Mouse (Mus musculus): ENCODE results near the gene Cartpt. TPM values are rescaled to one million over a fixed set of nuclear protein-coding genes. Genes with fewer than 3 reads are reported as not detected.
"Not testable (repeated sequence)": the region's sequence is repeated elsewhere in the genome, so short reads cannot be mapped to it uniquely, and the experiment has no call there.

Cartpt gene
- polyA plus RNA-seq, 1 experiment from 2014 or later = 3.6 TPM

DNA sequence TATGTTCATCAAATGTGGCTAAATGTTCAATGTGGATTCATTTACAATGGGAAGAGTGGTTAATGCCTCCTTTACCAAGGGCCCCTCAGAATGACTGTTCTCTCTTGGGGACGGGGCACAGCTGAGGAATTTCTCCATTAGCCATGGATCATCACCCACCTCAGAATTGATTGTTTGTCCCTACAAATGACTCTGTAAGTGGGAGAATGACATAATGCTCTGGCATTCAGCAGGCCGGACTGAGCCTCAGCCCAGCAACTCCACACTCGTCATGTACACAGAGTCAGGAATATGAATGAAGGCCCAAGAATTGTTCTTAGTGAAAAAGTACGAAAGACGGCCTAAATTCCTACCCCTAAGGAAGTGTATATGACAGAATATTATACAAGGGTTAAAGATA is 25.4 kb upstream of the Cartpt start:
- Histone ChIP-seq H3K4me1 (ENCODE audit: control insufficient read depth, insufficient read depth, low read length) (no peaks in the 10 kb centered on the region), H3K27me3 (replicated peaks; ENCODE audit: control insufficient read depth, insufficient read depth, low read length) (no peaks in the 10 kb centered on the region), H3K9me3 (replicated peaks; ENCODE audit: control insufficient read depth, low read length) (no peaks in the 10 kb centered on the region), H3K4me3 (ENCODE audit: low read depth, low read length) (no peak overlapping the region), H3K9ac (ENCODE audit: low read length) (no peak overlapping the region), H3K27ac (ENCODE audit: low read depth, low read length) (no peak overlapping the region), H3K4me2 (ENCODE audit: low read length) (no peak overlapping the region), H3K36me3 (ENCODE audit: control insufficient read depth, insufficient read depth, low read length) (no peaks in the 10 kb centered on the region)
- no peak for ATAC-seq
- peak; percentile 18 for DNase-seq (ENCODE audit: low spot score)
- 37% methylated on average over 5 of the region's 5 CpGs for WGBS

DNA sequence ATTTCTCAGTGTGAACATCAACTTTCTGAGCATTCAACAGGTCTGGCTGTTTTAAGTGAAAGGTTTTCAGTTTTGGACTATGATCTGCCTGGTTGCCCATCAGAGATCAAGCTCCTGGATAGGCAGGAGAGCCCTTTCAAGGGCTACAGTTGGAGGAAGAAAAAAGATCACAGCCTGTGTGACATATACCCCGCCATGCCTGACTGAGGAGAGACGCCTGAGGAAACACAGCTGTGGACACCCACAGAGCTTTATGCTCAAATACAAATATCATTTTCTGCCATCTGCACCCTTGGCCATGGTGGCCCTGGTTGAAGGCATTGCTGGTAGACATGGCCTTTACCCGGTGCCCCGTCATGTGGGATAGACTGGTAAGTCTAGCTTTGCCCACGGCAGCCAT is 14.7 kb upstream of the Cartpt start:
- 82% methylated on average over 5 of the region's 5 CpGs for WGBS
- Histone ChIP-seq H3K27me3 (replicated peaks; ENCODE audit: control insufficient read depth, insufficient read depth, low read length) (no peaks in the 10 kb centered on the region), H3K4me3 (ENCODE audit: low read depth, low read length) (no peak overlapping the region), H3K27ac (ENCODE audit: low read depth, low read length) (no peak overlapping the region), H3K4me2 (ENCODE audit: low read length) (no peak overlapping the region), H3K4me1 (ENCODE audit: control insufficient read depth, insufficient read depth, low read length) (no peaks in the 10 kb centered on the region), H3K9ac (ENCODE audit: low read length) (no peak overlapping the region), H3K36me3 (ENCODE audit: control insufficient read depth, insufficient read depth, low read length) (no peaks in the 10 kb centered on the region), H3K9me3 (replicated peaks; ENCODE audit: control insufficient read depth, low read length) (no peaks in the 10 kb centered on the region)
- ATAC-seq (no peak), DNase-seq (ENCODE audit: low spot score) (no peak)

DNA sequence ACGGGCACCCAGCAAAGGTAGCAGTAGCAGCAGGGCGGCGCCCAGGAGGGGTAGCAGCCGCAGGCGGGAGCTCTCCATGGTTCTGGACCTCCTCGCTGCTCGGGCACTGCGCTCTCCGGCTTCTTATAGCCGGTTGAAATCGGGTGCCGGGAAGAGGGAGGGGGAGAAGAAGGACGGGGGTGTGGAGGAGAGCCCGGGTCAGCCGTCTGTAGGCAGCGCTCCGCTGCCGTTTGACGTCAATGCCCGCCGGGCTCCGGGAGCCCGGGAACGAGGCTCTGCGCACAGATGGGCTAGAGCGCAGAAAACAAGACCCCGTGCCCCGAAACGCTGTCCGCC is 366 bp downstream of the Cartpt start:
- H3K4me3 ChIP-seq (ENCODE audit: low read depth, low read length) = peak overlapping the region; percentile 35
- peaks cover 9% of the 10 kb centered on the region for H3K4me1 ChIP-seq (ENCODE audit: control insufficient read depth, insufficient read depth, low read length)
- peaks cover 21% of the 10 kb centered on the region for H3K27me3 ChIP-seq (replicated peaks; ENCODE audit: control insufficient read depth, insufficient read depth, low read length)
- peak overlapping the region; percentile 48 for H3K9ac ChIP-seq (ENCODE audit: low read length)
- no peaks in the 10 kb centered on the region for H3K36me3 ChIP-seq (ENCODE audit: control insufficient read depth, insufficient read depth, low read length)
- no peak overlapping the region for H3K27ac ChIP-seq (ENCODE audit: low read depth, low read length)
- DNase-seq (ENCODE audit: low spot score) (peak; percentile 44), ATAC-seq (peak; percentile 57; the same call in 1 of the 2 replicates)
- no peaks in the 10 kb centered on the region for H3K9me3 ChIP-seq (replicated peaks; ENCODE audit: control insufficient read depth, low read length)
- WGBS = under 1% methylated on average over 30 of the region's 30 CpGs
- H3K4me2 ChIP-seq (ENCODE audit: low read length) = peak overlapping the region; percentile 67

DNA sequence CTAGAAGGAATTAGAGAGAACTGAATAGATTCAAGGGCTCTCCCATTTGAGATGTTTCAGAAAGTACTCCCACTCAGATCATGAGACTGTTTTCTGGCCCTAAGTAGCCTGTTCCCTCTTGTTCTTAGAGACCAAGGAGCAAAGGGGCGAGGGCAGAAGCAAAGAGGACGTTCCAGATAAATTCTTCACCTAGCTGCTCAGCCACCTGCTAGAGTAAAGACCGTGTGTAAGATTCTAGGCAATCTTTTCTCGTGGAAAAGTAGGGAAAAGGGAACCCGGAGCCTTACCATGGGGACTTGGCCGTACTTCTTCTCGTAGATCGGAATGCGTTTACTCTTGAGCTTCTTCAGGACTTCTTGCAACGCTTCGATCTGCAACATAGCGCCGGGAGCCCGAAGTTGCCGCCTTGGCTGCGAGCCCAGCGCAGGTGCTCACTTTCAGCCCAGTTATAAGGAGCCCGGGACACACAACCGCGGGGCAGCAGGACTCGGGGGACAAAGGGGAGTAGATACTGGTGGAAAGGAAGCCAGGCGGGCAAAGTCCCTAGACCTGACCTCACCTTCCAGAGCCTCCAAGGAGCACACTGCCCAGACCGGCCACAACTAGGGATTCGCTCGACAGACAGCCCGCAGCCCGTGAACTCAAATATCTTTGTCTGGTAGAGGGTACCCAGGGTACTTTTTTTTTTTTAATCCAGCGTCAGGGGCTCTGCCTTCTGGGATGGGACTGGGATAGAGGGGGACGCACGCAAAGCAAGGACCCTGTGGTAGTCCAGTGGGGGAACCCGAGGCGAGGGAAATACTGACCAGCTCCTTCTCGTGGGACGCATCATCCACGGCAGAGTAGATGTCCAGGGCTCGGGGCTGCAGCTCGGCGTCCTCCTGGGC is 978 bp downstream of the Cartpt start:
- no peaks in the 10 kb centered on the region for H3K36me3 ChIP-seq (ENCODE audit: control insufficient read depth, insufficient read depth, low read length)
- no peaks in the 10 kb centered on the region for H3K9me3 ChIP-seq (replicated peaks; ENCODE audit: control insufficient read depth, low read length)
- peak overlapping the region; percentile 67 for H3K4me2 ChIP-seq (ENCODE audit: low read length)
- no peak overlapping the region for H3K27ac ChIP-seq (ENCODE audit: low read depth, low read length)
- H3K27me3 ChIP-seq (replicated peaks; ENCODE audit: control insufficient read depth, insufficient read depth, low read length) = peaks cover 21% of the 10 kb centered on the region
- H3K4me1 ChIP-seq (ENCODE audit: control insufficient read depth, insufficient read depth, low read length) = peaks cover 9% of the 10 kb centered on the region
- peak overlapping the region; percentile 35 for H3K4me3 ChIP-seq (ENCODE audit: low read depth, low read length)
- peak overlapping the region; percentile 48 for H3K9ac ChIP-seq (ENCODE audit: low read length)
- ATAC-seq (peak; percentile 10; the same call in 1 of the 2 replicates), DNase-seq (ENCODE audit: low spot score) (peak; percentile 11)
- WGBS = 4% methylated on average over 38 of the region's 38 CpGs

DNA sequence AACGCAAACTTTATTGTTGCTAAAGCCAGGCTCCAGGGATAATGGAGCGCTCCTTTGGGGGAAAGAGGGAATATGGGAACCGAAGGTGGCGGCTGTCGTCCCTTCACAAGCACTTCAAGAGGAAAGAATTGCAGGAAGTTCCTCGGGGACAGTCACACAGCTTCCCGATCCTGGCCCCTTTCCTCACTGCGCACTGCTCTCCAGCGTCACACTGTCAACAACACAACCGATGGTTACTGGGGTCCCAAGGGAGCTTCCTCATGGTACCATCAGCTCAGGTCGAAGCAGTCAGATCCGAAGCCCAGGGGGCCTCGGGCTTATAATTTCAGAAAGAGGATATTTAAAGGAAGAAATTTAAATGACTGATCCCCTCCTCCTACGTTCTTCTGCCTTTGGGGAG is 2.1 kb downstream of the Cartpt start:
- DNase-seq (ENCODE audit: low spot score) = no peak
- 23% methylated on average over 14 of the region's 14 CpGs for WGBS
- no peak overlapping the region for H3K4me3 ChIP-seq (ENCODE audit: low read depth, low read length)
- no peaks in the 10 kb centered on the region for H3K36me3 ChIP-seq (ENCODE audit: control insufficient read depth, insufficient read depth, low read length)
- no peak overlapping the region for H3K27ac ChIP-seq (ENCODE audit: low read depth, low read length)
- peaks cover 21% of the 10 kb centered on the region for H3K27me3 ChIP-seq (replicated peaks; ENCODE audit: control insufficient read depth, insufficient read depth, low read length)
- no peaks in the 10 kb centered on the region for H3K9me3 ChIP-seq (replicated peaks; ENCODE audit: control insufficient read depth, low read length)
- H3K4me1 ChIP-seq (ENCODE audit: control insufficient read depth, insufficient read depth, low read length) = peaks cover 9% of the 10 kb centered on the region
- no peak for ATAC-seq
- no peak overlapping the region for H3K9ac ChIP-seq (ENCODE audit: low read length)
- H3K4me2 ChIP-seq (ENCODE audit: low read length) = no peak overlapping the region

DNA sequence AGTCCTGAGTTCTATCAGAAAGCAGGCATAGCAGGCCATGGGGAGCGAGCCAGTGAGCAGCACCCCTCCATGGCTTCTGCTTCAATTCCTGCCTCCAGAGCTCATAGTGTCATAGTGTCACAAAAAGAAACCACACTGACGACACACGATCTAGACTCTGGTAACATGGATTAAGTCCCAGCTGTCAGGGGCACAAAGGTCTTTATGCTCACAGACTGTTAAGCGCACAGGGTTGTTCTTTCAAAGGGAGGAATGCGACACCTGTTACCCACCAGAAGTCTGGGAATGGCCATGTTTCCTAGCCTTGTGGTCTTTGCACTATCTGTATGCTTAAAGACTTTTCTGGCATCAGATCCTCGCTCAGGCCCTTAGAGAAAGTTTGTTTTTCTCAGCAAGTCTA is 15.3 kb downstream of the Cartpt start:
- WGBS = 57% methylated on average over 6 of the region's 6 CpGs
- ATAC-seq = no peak
- Histone ChIP-seq H3K4me1 (ENCODE audit: control insufficient read depth, insufficient read depth, low read length) (no peaks in the 10 kb centered on the region), H3K9me3 (replicated peaks; ENCODE audit: control insufficient read depth, low read length) (no peaks in the 10 kb centered on the region), H3K9ac (ENCODE audit: low read length) (no peak overlapping the region), H3K27me3 (replicated peaks; ENCODE audit: control insufficient read depth, insufficient read depth, low read length) (no peaks in the 10 kb centered on the region), H3K4me2 (ENCODE audit: low read length) (no peak overlapping the region), H3K4me3 (ENCODE audit: low read depth, low read length) (no peak overlapping the region), H3K36me3 (ENCODE audit: control insufficient read depth, insufficient read depth, low read length) (no peaks in the 10 kb centered on the region), H3K27ac (ENCODE audit: low read depth, low read length) (no peak overlapping the region)
- no peak for DNase-seq (ENCODE audit: low spot score)

DNA sequence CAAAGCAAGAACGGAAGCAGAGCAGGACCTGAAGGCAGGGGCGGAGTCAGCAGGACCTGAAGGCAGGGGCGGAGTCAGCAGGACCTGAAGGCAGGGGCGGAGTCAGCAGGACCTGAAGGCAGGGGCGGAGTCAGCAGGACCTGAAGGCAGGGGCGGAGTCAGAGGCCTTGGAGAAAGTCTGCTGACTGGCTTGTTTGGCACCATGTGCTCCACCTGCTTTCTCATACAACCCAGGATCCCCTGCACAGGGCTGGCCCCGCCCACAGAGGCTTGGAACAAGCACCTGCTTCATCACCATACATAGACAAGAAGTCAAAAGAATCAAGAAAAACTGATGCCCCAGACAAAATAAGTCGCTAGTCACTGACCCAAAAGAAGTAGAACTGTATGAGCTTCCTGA is 19.1 kb downstream of the Cartpt start:
- not testable (repeated sequence) for H3K27me3 ChIP-seq (replicated peaks; ENCODE audit: control insufficient read depth, insufficient read depth, low read length); H3K36me3 ChIP-seq (ENCODE audit: control insufficient read depth, insufficient read depth, low read length); H3K27ac ChIP-seq (ENCODE audit: low read depth, low read length); H3K4me2 ChIP-seq (ENCODE audit: low read length); DNase-seq (ENCODE audit: low spot score); H3K9me3 ChIP-seq (replicated peaks; ENCODE audit: control insufficient read depth, low read length); ATAC-seq; H3K4me3 ChIP-seq (ENCODE audit: low read depth, low read length); H3K9ac ChIP-seq (ENCODE audit: low read length); H3K4me1 ChIP-seq (ENCODE audit: control insufficient read depth, insufficient read depth, low read length)
- 75% methylated on average over 8 of the region's 8 CpGs for WGBS

DNA sequence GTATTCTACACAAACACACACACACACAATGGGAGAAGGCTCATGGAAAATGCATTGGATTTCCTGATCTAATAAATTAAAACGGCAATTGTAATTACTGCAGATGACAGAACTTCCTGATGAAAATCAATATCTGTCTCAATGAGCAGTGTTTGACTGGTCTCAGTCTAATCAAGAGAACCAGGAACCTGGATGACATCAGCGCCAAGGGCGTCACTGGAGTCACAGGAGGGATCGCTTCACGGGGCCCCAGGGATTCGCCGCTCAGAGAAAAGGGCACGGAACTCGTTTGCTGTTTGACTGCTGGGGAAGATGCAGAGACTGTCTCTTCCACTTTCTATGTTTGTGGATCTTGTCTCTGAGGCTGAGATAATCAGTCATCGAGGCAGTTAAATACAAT is 21.2 kb downstream of the Cartpt start:
- no peaks in the 10 kb centered on the region for H3K27me3 ChIP-seq (replicated peaks; ENCODE audit: control insufficient read depth, insufficient read depth, low read length)
- no peak overlapping the region for H3K4me2 ChIP-seq (ENCODE audit: low read length)
- H3K4me3 ChIP-seq (ENCODE audit: low read depth, low read length) = no peak overlapping the region
- no peaks in the 10 kb centered on the region for H3K9me3 ChIP-seq (replicated peaks; ENCODE audit: control insufficient read depth, low read length)
- DNase-seq (ENCODE audit: low spot score) (no peak), ATAC-seq (no peak)
- H3K4me1 ChIP-seq (ENCODE audit: control insufficient read depth, insufficient read depth, low read length) = no peaks in the 10 kb centered on the region
- no peaks in the 10 kb centered on the region for H3K36me3 ChIP-seq (ENCODE audit: control insufficient read depth, insufficient read depth, low read length)
- H3K9ac ChIP-seq (ENCODE audit: low read length) = no peak overlapping the region
- WGBS = 89% methylated on average over 10 of the region's 10 CpGs
- H3K27ac ChIP-seq (ENCODE audit: low read depth, low read length) = no peak overlapping the region

DNA sequence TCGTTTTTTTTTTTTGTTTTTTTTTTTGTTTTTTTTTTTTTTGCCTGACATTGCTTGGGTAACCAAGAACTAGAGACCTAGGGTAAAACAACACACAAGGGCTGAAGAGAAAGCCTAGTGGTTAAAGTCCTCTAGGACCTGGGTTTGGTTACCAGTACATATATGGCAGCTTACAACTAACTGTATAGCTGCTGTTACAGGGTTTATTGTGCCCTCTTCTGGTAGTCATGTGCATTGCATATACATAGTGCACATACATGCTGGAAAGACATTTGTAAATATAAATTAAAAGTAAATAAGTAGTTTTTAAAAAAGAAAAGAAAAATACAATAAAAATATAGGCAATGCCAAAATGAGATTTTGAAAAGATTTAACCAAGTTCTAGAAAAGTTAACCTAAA is 28.8 kb downstream of the Cartpt start:
- DNase-seq (ENCODE audit: low spot score) = no peak

More for the DNA sequence above, 28.8 kb downstream of the Cartpt start:
- H3K4me3 ChIP-seq (ENCODE audit: low read depth, low read length) = no peak overlapping the region
- H3K4me1 ChIP-seq (ENCODE audit: control insufficient read depth, insufficient read depth, low read length) = no peaks in the 10 kb centered on the region
- no peak overlapping the region for H3K9ac ChIP-seq (ENCODE audit: low read length)
- no peaks in the 10 kb centered on the region for H3K9me3 ChIP-seq (replicated peaks; ENCODE audit: control insufficient read depth, low read length)
- no peak overlapping the region for H3K4me2 ChIP-seq (ENCODE audit: low read length)
- H3K36me3 ChIP-seq (ENCODE audit: control insufficient read depth, insufficient read depth, low read length) = no peaks in the 10 kb centered on the region
- ATAC-seq = no peak
- no peak overlapping the region for H3K27ac ChIP-seq (ENCODE audit: low read depth, low read length)
- no peaks in the 10 kb centered on the region for H3K27me3 ChIP-seq (replicated peaks; ENCODE audit: control insufficient read depth, insufficient read depth, low read length)
- 73% methylated on average over 1 of the region's 1 CpGs for WGBS

Data from forebrain, embryonic 14.5 days (tissue).